Mouse (Mus musculus): ENCODE measurements at regions not wholly inside any gene's neighbourhood (a gene's known extent, or its start where the extent isn't known, plus 50 kb on each side); places are given as distances from the start of the nearest gene placed in this dataset.

GRCm38 (mm10) chr17:85844486-85844885 is 156.4 kb upstream of the Six2 start:
- no peak for DNase-seq (ENCODE audit: low spot score in 2 of 2)

- no peak for DNase-seq (ENCODE audit: low spot score in 2 of 2)
These were observed 135.0 kb upstream of the Six2 start for GRCm38 (mm10) chr17:85823036-85823435.

GRCm38 (mm10) chr17:85821861-85822260 is 133.8 kb upstream of the Six2 start:
- no peak for DNase-seq (ENCODE audit: low spot score in 2 of 2)

GRCm38 (mm10) chr17:85818098-85818855 is 130.2 kb upstream of the Six2 start:
- DNase-seq (ENCODE audit: low spot score in 2 of 2), result no peak

GRCm38 (mm10) chr17:85816521-85816920 is 128.4 kb upstream of the Six2 start:
- no peak for DNase-seq (ENCODE audit: low spot score in 2 of 2)

GRCm38 (mm10) chr17:85816056-85816455 is 128.0 kb upstream of the Six2 start:
- DNase-seq (ENCODE audit: low spot score in 2 of 2), result no peak

GRCm38 (mm10) chr17:85808580-85808979 is 120.5 kb upstream of the Six2 start:
- DNase-seq (ENCODE audit: low spot score in 2 of 2), result no peak

- DNase-seq (ENCODE audit: low spot score in 2 of 2), result no peak
These were observed 117.8 kb upstream of the Six2 start for GRCm38 (mm10) chr17:85805726-85806359.

GRCm38 (mm10) chr17:85804631-85805030 is 116.6 kb upstream of the Six2 start:
- no peak for DNase-seq (ENCODE audit: low spot score in 2 of 2)

- no peak for DNase-seq (ENCODE audit: low spot score in 2 of 2)
These were observed 113.7 kb upstream of the Six2 start for GRCm38 (mm10) chr17:85801734-85802133.

- no peak for DNase-seq (ENCODE audit: low spot score in 2 of 2)
These were observed 113.1 kb upstream of the Six2 start for GRCm38 (mm10) chr17:85801079-85801605.

- no peak for DNase-seq (ENCODE audit: low spot score in 2 of 2)
These were observed 112.4 kb upstream of the Six2 start for GRCm38 (mm10) chr17:85800357-85801078.

GRCm38 (mm10) chr17:85799865-85800356 is 111.8 kb upstream of the Six2 start:
- DNase-seq (ENCODE audit: low spot score in 2 of 2), result no peak

- no peak for DNase-seq (ENCODE audit: low spot score in 2 of 2)
These were observed 111.2 kb upstream of the Six2 start for GRCm38 (mm10) chr17:85799081-85799864.

- DNase-seq (ENCODE audit: low spot score in 2 of 2), result no peak
These were observed 109.7 kb upstream of the Six2 start for GRCm38 (mm10) chr17:85797755-85798154.

- no peak for DNase-seq (ENCODE audit: low spot score in 2 of 2)
These were observed 107.7 kb upstream of the Six2 start for GRCm38 (mm10) chr17:85795820-85796219.

GRCm38 (mm10) chr17:85785625-85786294 is 97.7 kb upstream of the Six2 start:
- DNase-seq (ENCODE audit: low spot score in 2 of 2), result no peak

- no peak for DNase-seq (ENCODE audit: low spot score in 2 of 2)
These were observed 92.4 kb upstream of the Six2 start for GRCm38 (mm10) chr17:85780477-85780876.

- peak; percentile 28 to 42 for DNase-seq (ENCODE audit: low spot score in 2 of 2)
These were observed 88.8 kb upstream of the Six2 start for GRCm38 (mm10) chr17:85776876-85777275.

GRCm38 (mm10) chr17:85768341-85768740 is 80.3 kb upstream of the Six2 start:
- no peak for DNase-seq (ENCODE audit: low spot score in 2 of 2)
